Mouse (Mus musculus) cerebellum, adult 2 months (tissue): ENCODE measurements around the gene Carns1.

Source experiments
- CTCF ChIP-seq: fragments of 200-500 bp; IDR thresholded peaks from 2 replicates; pipeline ENCODE4 v1.5.1; 2011; ENCODE audit warnings: low read depth, mild to moderate bottlenecking, control low read depth, low read length, moderate library complexity, borderline replicate concordance; ENCODE audit not compliant: insufficient read depth
- POLR2A ChIP-seq: fragments of 200-500 bp; IDR thresholded peaks from 2 replicates; pipeline ENCODE4 v1.6.1; 2011; ENCODE audit warnings: low read length, control low read depth, borderline replicate concordance; ENCODE audit not compliant: insufficient read depth

DNA sequence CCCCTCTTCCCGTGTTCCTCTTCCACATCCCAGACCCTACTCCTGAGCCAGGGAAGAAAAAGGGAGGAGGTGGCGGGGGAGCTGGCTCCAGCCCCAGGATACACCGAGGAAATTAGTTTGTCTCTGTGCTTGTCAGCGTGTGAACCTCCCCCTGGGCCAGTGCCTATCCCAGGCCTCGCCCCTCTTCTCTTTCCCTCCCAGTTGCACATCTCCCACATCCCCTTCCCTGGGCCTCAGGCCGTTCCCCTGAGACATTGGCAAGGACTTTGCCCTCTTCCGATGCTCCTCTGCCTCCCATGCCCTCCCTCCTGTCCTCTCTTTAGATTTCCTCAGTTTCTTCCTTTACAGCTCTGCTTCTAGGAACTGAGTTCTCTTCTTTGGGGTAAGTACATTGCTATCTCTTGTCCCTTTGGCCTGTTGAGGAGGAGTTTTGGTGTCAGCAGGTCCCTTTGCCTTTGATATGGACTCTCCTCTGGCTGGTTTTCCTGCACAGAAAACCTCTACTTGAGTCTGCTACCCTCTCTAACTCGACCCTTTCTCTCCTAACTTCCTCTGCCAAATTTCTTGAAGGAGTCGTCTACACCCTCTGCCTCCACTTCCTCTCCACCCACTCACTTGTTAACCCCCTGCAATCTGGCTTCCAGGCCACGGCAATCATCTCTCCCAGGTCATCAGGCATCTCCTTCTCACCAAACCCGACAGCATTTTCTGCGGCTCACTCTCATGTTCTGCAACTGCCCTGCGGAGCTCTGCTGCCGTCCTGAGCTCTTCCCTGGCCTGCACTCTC lies 45.9 kb upstream of the Carns1 start:
- TF ChIP-seq CTCF (no peak), POLR2A (no peak)
